Mouse (Mus musculus): ENCODE data around the gene Nrxn3.

The Nrxn3 gene

DNA sequence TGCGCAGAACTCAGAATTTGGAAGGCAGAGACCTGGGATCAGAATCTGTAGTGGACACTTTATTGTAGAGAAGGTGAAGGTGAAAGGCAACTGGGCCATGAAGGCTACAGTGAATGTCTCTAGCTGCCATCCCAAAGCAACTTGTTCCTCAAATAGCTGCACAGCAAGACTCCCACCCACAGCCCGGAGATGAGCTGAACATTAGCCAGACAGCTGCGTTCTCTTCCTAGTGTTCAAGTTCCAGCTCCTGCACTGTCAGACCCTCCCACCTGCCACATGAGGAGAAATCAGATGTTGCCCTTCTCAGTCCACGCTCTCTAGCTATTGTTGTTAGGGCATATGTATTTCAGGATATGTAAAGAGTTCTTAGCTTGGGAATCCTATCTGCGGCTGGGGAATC is 94.2 kb downstream of the Nrxn3 start:
- DNase-seq: no peak

DNA sequence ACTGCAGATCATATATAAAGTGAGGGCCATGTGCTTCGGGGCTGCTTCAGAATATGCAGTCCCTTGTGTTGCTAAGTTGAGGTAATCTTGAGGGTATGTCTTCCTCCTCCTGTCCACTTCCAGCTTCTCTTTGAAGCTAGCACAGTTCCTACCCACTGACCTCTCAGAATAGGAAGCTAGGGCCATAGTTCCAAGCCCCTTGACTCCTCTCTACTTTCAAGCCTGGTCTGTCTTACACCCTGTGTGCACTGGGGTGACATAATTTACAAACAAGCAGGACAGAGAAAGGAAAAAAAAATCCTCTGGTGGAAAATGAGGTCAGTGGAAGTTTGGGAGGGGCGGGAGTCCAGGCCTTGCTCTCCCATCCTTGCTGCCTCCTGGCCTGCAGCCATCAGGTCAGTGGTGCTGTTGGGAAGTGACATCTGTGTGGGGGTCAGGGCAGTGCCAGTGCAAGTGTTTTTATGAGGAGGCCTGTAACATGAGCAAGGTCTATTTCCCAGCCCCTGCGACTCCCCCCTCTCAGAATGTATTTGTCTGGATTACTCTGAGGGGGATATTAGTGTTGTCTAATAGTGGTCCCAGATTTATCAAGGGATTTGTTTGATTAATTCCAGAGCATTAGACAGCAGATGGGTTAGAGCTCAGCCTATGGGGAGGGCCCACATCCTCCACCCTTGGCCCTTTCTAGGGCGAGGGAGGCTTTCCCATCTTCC is 96.1 kb downstream of the Nrxn3 start:
- no peak for DNase-seq

DNA sequence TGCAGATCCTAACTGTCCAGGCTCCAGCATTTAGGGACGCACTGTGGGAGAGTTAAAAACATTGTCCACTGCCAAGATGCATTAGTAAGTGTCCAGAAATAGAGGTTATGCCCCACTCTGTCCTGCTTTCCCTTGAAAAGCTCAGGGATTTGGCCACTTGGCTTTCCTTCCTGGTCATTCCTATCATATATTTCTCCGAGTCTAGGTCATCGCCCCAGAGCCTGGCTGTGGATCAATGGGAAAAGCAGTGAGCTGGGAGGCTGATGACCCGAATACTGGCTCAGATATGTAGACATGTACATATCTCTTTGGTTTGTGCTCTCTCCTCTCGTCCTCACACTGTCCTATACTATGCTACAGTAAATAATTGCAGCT is 96.6 kb downstream of the Nrxn3 start:
- DNase-seq: no peak

DNA sequence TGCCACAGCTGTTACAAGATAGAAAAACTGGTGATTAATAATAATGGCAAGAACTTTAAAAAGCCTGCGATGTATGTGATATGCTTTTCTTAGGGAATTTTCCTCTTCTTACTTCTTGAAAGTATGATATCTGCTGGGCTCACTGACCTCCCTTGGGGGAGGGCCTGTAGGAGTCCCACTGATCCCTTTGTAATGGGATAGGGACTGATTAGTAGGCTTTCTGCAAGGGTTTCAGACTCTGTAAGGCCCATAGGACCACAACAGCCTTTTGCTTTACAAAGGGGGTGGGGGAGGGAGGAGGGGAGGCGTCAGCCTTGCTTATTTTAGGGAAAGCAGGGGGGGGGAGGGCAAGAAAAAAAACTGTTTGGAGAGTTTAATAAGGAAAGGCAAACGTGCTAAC is 97.5 kb downstream of the Nrxn3 start:
- no peak for DNase-seq

DNA sequence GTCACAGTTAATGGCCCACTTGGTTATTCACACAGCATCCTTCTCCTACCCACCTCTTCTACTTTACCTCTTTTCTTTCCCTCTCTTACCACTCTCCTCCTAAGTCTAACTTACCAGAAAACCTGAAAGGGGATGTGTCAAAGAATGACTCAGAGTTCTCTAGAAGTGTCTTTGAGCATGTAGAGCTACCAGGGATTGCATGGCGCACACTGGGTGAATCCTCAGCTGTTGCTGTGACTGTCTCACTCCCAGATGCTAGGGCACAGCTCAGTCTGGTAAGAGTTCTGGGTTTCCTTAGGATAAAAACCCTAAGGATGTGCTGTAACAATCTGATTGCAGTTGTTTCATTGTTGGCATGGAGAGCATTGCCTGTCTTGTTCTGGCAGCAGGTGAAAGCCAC is 108.2 kb downstream of the Nrxn3 start:
- DNase-seq: no peak

DNA sequence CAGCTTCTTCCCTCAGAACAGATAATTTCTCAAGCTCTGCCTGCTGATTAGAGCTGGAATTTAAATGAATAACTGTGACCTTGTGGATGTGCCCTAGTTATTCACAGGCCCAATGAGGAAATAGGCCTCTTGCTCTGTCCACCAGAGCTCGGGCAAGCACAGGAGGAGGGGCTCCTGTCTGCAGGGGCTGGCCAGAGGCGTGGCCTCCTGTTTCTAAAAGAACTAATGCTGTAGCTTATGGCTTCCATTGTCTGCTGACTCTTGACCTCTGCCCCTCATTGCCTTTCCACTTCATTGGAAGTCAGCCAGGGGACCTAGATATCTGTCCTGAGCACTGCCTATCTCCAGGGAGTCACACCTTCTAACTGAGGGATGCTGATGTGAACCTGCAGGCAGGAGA is 113.1 kb downstream of the Nrxn3 start:
- no peak for DNase-seq

DNA sequence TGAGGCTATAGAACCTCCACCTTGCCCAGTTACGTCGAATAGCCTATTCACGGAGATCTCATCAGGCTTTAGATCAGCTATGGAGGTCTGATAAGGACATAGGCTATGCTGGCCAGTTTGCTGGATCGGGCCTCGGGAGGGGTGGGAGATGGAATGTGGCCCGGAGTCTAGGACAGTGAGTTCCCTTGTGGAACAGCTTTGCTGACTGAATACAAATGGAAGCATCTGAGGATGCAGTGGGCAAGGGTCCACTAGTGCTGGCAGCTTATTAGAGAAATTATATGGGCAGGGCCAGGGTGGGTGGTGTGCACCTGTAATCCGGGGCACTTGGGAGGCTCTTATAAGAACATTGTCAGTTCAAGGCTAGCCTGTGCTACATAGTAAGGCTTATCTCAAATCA is 117.0 kb downstream of the Nrxn3 start:
- DNase-seq: no peak

DNA sequence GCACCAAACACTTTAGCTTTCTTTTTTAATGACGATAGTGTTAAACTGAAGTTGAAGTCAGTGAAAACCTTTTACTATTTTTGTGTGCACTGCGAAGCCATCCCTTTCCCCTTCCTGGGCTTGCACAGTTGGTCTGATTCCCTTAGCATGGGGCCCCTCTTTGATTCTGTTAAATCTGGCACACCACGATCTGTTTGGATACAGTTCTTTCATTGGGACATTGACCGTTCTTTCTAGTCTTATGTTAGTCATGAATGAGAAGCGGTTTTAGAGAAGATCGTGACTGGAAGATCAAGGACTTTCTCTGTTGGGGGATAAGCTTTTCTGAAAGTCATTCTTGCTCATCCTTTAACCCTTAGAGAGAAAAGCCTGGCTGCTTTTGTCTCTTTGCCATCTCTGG is 118.7 kb downstream of the Nrxn3 start:
- DNase-seq: no peak

DNA sequence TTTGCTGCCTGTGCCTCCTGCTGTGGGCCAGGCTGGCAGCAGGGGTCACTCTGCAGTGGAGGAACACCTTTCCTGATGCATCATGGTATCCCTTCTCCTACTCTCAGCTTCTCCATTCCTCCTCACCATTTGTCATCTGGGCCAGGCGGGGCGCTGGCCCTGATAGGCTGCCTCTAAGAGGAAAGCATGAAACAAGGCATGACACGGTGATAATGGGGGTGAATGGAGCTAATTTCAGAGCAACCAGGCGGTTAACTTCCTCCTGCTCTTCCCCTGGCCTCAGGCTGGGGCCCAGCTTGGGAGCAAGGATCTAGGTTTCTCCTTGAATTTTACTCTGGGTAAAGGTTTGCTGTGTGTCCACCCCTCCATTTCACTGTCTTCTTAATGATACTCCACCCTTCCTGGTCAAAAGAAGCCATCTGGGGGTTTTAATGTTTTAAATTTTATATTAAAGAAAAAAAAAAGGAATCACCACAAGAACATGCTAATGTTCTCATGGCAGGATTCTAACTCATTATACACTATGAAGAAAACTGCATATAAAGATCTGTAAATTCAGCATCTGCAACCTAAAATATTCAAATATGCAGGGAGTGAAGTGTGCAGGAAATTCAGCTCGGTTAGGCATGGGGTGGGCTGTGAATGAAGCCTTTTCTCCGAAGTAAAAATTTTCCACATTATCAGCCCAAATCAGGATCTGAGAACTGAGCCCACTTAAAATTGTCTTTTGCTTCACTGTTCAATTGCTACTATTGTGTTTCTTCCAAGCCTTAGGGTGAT is 127.9 kb downstream of the Nrxn3 start:
- DNase-seq: no peak

DNA sequence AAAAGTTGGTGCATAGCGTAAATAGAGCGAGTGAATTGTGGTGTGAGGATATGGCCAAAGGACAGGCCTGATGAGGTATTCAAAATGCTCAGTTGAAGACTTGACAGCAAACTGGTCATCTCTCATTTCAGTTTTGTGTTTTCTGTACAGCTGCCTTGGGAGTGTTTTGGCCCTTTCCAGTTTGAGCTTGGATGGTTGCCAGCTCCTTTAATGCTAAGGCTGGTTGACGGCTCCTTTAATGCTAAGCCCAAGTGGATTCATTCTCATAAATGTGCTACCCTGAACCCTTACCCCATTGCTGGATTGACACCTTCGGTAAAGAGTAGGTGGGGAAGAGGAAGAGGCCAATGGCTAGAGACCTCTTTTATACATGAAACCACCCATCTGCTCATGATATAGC is 131.4 kb downstream of the Nrxn3 start:
- no peak for DNase-seq

DNA sequence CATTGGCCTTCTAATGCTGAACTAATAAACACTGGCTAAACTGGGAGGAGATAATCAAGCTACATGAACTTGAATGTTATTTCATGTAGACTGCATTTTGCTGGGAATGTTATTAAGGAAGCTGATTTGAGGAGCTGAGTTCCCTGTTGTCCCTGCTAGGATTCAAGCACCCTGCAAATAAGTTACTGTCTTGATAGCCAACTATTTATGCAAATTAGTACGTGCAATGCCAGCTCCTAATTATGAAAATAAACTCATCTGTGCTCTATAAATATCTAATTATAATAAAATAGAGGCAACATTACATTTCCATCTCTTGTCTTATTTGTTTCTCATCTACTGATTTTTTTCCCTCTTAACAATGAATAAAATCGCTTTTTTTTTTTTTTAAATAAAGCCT is 135.0 kb downstream of the Nrxn3 start:
- no peak for DNase-seq

DNA sequence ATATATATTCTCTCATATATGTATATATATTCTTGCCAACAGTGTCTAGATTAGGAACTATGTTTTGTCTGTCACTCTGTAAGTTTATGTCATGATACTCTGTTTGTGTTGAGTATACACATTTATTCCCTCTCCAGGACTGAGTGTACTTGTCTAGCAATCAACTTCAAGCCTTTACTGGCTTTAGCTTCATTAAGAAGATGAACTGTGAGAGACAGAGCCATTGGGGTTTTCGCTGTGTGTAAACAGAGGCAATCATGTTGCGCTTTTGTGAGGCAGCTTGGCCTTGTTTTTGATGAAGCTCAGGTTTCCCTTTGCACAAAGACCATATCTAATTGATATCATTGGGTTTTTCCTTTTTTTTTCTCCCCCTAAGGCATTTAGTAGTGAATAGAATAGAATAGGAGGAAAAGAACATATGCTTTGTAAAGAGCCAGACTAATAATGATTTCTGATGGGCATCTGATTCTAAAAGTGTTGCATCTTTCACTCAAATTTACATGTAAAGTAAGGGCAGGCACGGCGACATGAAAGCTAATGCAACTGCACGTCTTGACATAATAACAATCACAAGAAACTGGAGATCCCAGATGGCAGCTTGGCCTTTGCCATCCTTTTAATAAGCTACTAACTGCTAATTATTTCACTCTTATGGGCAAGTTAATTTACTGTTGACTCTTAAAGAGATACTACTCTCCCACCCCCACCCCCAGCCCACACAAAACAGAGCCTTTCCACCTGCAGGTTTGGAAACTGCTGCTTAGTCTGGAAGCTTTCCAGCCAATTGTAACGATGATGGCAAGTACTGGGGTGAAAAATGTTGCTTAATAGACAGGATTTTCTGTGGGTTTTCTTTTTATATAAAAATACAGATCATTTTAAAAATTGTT is 137.0 kb downstream of the Nrxn3 start:
- no peak for DNase-seq

DNA sequence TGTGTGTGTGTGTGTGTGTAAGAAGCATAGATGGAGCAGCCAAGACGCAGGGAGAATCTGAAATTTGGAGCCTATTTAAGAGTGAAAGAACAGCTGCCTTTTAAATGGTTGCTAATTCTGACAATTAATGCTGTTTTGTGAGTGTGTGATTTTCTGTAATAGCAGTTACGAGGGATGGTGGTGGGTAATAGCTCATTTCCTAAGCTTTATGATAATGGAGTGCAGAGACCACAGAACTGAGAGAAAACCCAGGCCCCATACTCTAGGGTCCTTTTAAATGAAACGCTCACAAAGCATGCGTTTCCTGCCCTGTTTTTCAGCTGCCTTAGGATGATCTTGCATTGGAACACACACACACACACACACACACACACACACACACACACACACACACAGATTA is 137.7 kb downstream of the Nrxn3 start:
- no peak for DNase-seq

DNA sequence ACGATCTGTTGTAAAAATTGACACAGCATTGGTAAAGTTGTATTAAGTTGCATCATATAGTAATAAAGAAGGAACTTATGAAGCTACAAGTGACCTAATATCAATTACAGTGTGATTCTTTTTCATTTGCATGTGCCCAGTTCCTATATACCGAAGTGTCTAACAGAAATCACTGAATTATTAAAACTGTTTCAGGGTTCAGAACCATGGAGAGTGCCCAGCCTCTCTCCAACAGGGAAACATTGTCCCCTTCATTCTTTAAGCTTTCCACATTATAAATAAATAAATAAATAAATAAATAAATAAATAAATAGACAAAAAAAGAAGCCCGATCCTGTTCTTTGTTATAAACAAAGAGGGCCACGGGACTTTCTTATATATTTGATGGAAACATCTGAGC is 140.4 kb downstream of the Nrxn3 start:
- DNase-seq: no peak

DNA sequence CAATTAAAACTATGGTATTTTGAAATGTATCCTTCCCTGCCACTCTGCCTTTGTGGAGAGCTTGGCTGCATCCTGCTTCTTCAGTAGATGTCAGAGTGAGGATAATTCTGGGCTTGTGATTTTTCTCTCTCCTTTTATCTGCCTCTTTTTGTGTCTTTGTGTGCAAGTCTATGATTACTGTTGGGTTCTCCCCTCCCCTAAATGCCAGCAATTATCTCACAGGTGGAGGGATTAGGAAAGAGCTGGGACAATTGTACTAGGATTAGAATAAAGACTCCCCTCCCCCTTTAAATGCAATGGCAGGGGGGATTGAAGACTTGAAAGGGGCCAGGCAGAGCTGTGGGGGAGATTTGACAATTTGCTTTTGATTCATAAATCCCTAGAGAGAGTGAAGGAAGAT is 145.6 kb downstream of the Nrxn3 start:
- no peak for DNase-seq

DNA sequence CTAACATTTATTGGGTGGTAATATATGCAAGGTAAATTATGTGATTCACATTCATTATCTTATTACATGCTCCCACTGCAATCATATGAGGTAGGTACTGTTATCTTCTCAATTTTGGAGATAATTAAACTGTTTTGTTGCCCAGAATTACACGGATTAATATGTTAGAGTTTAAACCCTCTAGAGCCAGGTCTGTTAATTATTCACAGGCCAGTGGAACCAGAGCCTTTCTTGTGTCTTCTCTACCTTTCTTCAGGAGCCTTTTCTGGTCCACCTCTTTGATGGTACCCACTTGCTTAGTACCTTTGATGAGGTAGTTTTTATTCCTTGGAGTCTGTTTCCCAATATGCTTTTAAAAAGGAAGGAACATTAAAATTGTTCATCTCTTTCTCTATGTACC is 174.7 kb downstream of the Nrxn3 start:
- no peak for DNase-seq

DNA sequence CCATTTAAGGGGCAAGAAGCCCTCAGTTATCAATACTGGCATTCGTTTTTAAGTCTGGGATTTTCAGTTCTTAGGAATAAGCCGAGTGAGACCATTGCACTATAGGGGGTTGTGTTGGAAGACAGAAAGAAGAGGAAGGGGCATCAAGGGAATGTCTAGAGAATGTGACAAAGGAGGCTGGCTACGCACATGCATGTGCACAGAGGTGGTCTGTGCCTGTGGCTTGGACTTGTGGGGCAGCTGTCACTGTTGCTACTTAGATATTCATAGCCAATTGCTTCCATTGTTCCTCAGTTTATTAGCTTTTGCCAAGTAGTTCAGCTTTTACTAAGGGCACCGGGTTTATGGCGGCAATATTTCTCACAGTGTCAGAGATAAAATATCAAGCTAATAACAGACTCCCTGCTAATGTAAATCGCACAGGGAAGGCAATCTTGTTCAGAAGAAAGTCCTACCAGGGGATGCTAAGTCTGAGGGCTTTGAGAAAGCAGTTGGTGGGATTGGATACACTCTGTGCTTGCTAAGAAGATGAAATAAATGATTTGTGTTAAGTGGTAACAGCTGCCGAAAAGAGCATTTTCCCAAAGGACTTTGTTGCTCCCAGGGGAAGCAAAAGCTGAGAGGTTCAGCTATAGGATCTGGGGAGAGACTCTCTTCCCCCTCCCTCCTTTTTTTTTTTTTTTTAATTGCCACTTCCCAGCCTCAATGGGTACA is 177.5 kb downstream of the Nrxn3 start:
- DNase-seq: no peak

DNA sequence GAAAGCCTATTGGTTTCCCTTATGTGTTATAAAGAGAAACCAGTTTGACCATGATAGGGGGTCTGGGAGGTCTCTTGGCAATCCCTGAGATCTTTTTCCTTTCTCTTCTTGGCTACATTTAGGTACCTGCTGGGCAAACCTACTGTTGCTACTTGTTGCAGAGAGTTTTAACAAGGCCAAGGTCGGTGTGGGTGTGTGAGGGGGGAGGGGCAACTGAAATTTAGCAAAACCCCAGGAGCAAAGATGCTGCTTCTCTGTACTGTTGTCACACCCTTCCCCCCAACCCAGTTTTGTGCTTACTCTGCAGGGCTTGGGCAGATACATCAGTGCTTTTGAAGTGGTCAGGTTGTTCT is 178.0 kb downstream of the Nrxn3 start:
- DNase-seq: no peak

DNA sequence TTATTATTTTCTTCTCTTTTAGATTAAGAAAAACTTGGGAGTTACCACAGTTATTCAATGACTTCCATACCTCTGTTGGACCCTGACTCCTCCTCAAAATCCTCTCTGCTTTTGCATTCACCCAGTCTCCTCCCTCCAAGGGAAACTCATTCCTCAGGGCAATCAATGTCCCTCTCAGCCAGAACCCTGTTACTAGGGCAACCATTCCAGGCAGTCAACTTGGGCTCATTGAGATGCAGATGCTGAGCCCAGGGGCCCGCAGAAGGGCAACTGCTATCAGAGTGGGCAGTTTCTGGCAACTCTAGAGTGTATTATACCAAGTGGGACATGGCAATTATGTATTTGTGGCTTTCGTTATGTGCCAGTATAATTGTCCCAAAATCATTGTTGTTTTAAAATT is 188.1 kb downstream of the Nrxn3 start:
- peak; percentile 9 for DNase-seq

DNA sequence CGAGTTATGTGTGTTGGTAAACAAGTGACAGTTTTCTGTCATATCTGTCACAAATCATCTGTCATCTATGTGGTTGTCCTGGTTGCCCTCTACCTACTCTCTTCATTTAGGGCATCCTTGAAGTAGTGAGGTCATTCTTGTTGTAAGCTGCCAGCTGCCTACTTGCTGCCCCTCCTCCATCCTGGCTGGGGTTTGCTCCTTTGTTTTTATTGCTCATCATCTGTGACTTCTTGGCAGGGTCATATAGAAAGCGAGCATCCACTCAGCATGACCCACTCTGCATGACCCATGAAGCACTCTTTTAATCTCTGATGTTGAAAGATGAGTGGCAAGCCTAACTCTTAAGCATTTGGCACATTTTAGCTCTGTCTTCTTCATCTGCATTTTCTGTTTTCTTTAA is 194.1 kb downstream of the Nrxn3 start:
- no peak for DNase-seq

DNA sequence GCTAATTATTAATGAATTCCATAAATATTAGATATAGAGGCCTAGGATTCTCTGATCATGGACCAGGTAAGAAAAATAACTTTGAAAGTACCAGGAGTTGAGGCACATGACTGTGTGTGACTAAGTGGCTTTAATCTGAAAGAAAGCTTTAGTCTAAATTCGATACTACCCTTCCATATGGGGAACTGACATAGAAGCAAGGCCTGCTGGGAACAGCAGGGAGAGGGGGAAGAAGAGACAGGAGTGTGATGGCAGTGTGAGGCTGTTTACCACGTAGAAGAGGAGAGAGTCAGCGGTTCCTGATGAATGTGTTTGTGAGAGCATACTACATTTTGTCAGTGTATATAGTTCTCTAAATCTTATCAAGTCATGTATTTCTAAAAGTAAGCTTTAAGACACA is 202.2 kb downstream of the Nrxn3 start:
- no peak for DNase-seq

DNA sequence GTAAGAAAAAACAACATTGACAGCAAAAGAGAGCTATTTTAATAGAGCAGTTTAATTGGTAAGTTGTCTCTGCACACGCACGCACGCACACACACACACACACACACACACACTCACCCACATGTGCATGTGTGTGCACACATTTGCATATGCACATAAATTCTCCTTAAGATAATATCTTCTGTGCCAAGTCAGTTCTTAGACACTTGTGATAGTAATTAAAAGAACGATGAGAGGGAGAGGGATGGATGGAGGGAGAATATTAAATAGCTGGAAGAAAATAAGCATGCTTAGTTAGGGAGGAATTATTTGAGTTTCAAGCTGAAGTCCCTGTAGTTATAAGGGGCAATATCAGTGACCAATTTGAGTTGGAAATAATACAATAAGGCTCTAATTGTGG is 203.6 kb downstream of the Nrxn3 start:
- DNase-seq: no peak

DNA sequence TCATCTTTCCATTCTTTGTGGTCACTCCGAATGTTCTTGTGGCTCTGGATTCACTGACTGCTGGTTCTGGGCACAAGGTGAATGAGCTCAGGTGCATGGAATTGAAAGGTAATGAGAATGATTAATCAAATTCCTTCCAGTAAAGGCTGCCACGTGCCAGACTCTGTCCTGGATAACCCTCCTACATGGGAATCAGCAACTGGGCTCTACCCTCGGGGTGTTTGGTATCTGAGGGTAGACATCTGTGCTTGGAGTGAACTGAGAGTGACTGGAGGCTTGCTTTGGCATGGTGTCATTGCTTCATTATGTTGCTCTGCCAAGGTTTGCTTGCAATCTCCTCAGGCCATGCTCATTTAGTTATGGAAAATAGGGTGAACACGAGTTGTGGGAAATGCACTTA is 209.0 kb downstream of the Nrxn3 start:
- no peak for DNase-seq

Measured in right cerebral cortex, postnatal 14 days (tissue).